Mouse (Mus musculus): Measurements from ENCODE around the gene Gm49320. TPM values are rescaled to one million over a fixed set of nuclear protein-coding genes. Genes with fewer than 3 reads are reported as not detected.
"Not testable (repeated sequence)": the region's sequence is repeated elsewhere in the genome, so short reads cannot be mapped to it uniquely, and the experiment has no call there.

The Gm49320 gene
- total RNA-seq, 2 experiments from 2014 or later, result not detected

GRCm38 (mm10) chr8:4237814-4238433 is 741 bp upstream of the Gm49320 start:
- DNase-seq, result no peak
- Histone ChIP-seq H3K27ac (peak overlapping the region; percentile 96), H3K4me3 (peak overlapping the region; percentile 77)
- TF ChIP-seq CTCF (IDR thresholded peaks at IDR 0.05), result no peak
- intact Hi-C loops (cut with DNase I), result loop anchor here (2.0 to 5.0 kb wide), 3 partner anchors 37 to 439 kb away; partner anchors contain the start of gene Timm44

- no peak for TF ChIP-seq CTCF (IDR thresholded peaks at IDR 0.05)
- intact Hi-C loops (cut with DNase I), result loop anchor here (2.0 to 5.0 kb wide), 3 partner anchors 35 to 438 kb away; partner anchors contain the start of gene Timm44
These were observed 677 bp downstream of the Gm49320 start for GRCm38 (mm10) chr8:4239193-4239890.

GRCm38 (mm10) chr8:4245061-4245460 is 6.4 kb downstream of the Gm49320 start:
- intact Hi-C loops (cut with DNase I), result no loop called here
- TF ChIP-seq CTCF (IDR thresholded peaks at IDR 0.05), result no peak
- H3K27ac ChIP-seq, result no peak overlapping the region
- no peak for DNase-seq
- H3K4me3 ChIP-seq, result no peak overlapping the region

More at GRCm38 (mm10) chr8:4239193-4239890, 677 bp downstream of the Gm49320 start:
- no peak for DNase-seq
- Histone ChIP-seq H3K4me3 (peak overlapping the region; percentile 77), H3K27ac (peak overlapping the region; percentile 96)

GRCm38 (mm10) chr8:4245737-4246136 is 7.1 kb downstream of the Gm49320 start:
- H3K27ac ChIP-seq, result no peak overlapping the region
- DNase-seq, result no peak
- intact Hi-C loops (cut with DNase I), result no loop called here
- TF ChIP-seq CTCF (IDR thresholded peaks at IDR 0.05), result no peak
- H3K4me3 ChIP-seq, result no peak overlapping the region

GRCm38 (mm10) chr8:4247241-4247640 is 8.6 kb downstream of the Gm49320 start:
- H3K4me3 ChIP-seq, result no peak overlapping the region
- H3K27ac ChIP-seq, result no peak overlapping the region
- no peak for TF ChIP-seq CTCF (IDR thresholded peaks at IDR 0.05)
- intact Hi-C loops (cut with DNase I), result no loop called here
- no peak for DNase-seq

- no peak within 1 kb of the TSS for H3K27ac ChIP-seq
- TF ChIP-seq CTCF (IDR thresholded peaks at IDR 0.05), result no peak
- no peak within 1 kb of the TSS for H3K4me3 ChIP-seq
- intact Hi-C loops (cut with DNase I), result no loop called here
- no peak for DNase-seq
These were observed 9.4 kb downstream of the Gm49320 start, which contains the start of gene Tgfbr3l for GRCm38 (mm10) chr8:4247951-4248540. TSS of gene Tgfbr3l (plus strand) at chr8:4248214.

- intact Hi-C loops (cut with DNase I), result no loop called here
- Histone ChIP-seq H3K4me3 (no peak overlapping the region), H3K27ac (no peak overlapping the region)
- no peak for DNase-seq
- TF ChIP-seq CTCF (IDR thresholded peaks at IDR 0.05), result no peak
These were observed 10.5 kb downstream of the Gm49320 start for GRCm38 (mm10) chr8:4249213-4249612.

GRCm38 (mm10) chr8:4250306-4250970 is 11.8 kb downstream of the Gm49320 start:
- peak; percentile 87 for TF ChIP-seq CTCF (IDR thresholded peaks at IDR 0.05)
- DNase-seq, result peak; percentile 92
- no peak overlapping the region for H3K27ac ChIP-seq
- no peak overlapping the region for H3K4me3 ChIP-seq
- intact Hi-C loops (cut with DNase I), result loop anchor here (2.0 to 5.0 kb wide), 3 partner anchors 72 to 362 kb away; partner anchors contain the start of gene Zfp958

- Histone ChIP-seq H3K4me3 (peak overlapping the region; percentile 78), H3K27ac (peak overlapping the region; percentile 95)
- intact Hi-C loops (cut with DNase I), result loop anchor here (5.0 kb wide), 2 partner anchors 120 to 360 kb away; partner anchors contain the start of gene Zfp958
- DNase-seq, result no peak
- TF ChIP-seq CTCF (IDR thresholded peaks at IDR 0.05), result no peak
These were observed 13.6 kb downstream of the Gm49320 start for GRCm38 (mm10) chr8:4252116-4252760.

- peak within 1 kb of the TSS; percentile 95 for H3K27ac ChIP-seq
- peak within 1 kb of the TSS; percentile 78 for H3K4me3 ChIP-seq
- intact Hi-C loops (cut with DNase I), result loop anchor here (5.0 kb wide), 2 partner anchors 119 to 359 kb away; partner anchors contain the start of gene Zfp958
- DNase-seq, result peak; percentile 97
- TF ChIP-seq CTCF (IDR thresholded peaks at IDR 0.05), result no peak
These were observed 14.5 kb downstream of the Gm49320 start, which contains the start of gene Snapc2 for GRCm38 (mm10) chr8:4252934-4253841. TSS of gene Snapc2 (plus strand) at chr8:4253080.

GRCm38 (mm10) chr8:4254001-4254400 is 15.3 kb downstream of the Gm49320 start:
- DNase-seq, result peak; percentile 64
- TF ChIP-seq CTCF (IDR thresholded peaks at IDR 0.05), result peak; percentile 50
- intact Hi-C loops (cut with DNase I), result loop anchor here (5.0 kb wide), 2 partner anchors 118 to 358 kb away; partner anchors contain the start of gene Zfp958
- Histone ChIP-seq H3K27ac (0 out of 2 replicates have a peak overlapping the region, but pooled peaks have one; percentile 95), H3K4me3 (peak overlapping the region; percentile 78)

GRCm38 (mm10) chr8:4255471-4255870 is 16.8 kb downstream of the Gm49320 start:
- DNase-seq; intact Hi-C loops (cut with DNase I); H3K4me3 ChIP-seq; H3K27ac ChIP-seq: not testable (repeated sequence)

Measured in gastrocnemius, adult 2 months (tissue).